Mouse (Mus musculus) heart, embryonic 10.5 days (tissue): ENCODE measurements at regions not wholly inside any gene's neighbourhood (a gene's known extent, or its start where the extent isn't known, plus 50 kb on each side); places are given as distances from the start of the nearest gene placed in this dataset.
A peak's percentile ranks its signal among the peaks of the same experiment; 100 is the strongest.

ENCODE experiments used
- DNase-seq: peaks from one replicate; pipeline ENCODE4 v3.0.0-alpha.2; 2017; ENCODE audit warnings: low spot score
- H3K27ac ChIP-seq: fragments of 300-500 bp; sonication (generic); 2 replicates; pipeline ENCODE4 v1.5.1; 2016; ENCODE audit warnings: mild to moderate bottlenecking
- H3K27me3 ChIP-seq: fragments of 300-500 bp; sonication (generic); 2 replicates; pipeline ENCODE4 v1.6.1; 2016; ENCODE audit warnings: mild to moderate bottlenecking; ENCODE audit not compliant: poor library complexity, insufficient read depth, severe bottlenecking
- H3K36me3 ChIP-seq: fragments of 300-500 bp; sonication (generic); 2 replicates; pipeline ENCODE4 v1.6.1; 2016; ENCODE audit warnings: mild to moderate bottlenecking, moderate library complexity
- H3K4me1 ChIP-seq: fragments of 300-500 bp; sonication (generic); 2 replicates; pipeline ENCODE4 v1.6.1; 2016; ENCODE audit warnings: mild to moderate bottlenecking
- H3K4me3 ChIP-seq: fragments of 300-500 bp; sonication (generic); 2 replicates; pipeline ENCODE4 v1.5.1; 2016; ENCODE audit warnings: mild to moderate bottlenecking, moderate library complexity
- H3K9me3 ChIP-seq: fragments of 300-500 bp; sonication (generic); 2 replicates; pipeline ENCODE4 v1.6.1; 2016; ENCODE audit warnings: mild to moderate bottlenecking, moderate library complexity
- WGBS: fragments of 180-500 bp; shearing (Covaris S2); methylation state at CpG from one replicate; pipeline ENCODE4 v1.1.7; 2016; 5-methylcytosine and 5-hydroxymethylcytosine counted together

GRCm38 (mm10) chr9:62624562-62625044 is 53.0 kb upstream of the Itga11 start:
- H3K36me3 ChIP-seq = no peaks in the 10 kb centered on the region
- WGBS = 73% methylated on average over 8 of the region's 8 CpGs

GRCm38 (mm10) chr9:62627071-62628000 is 50.3 kb upstream of the Itga11 start:
- H3K36me3 ChIP-seq = no peaks in the 10 kb centered on the region
- peaks cover 32% of the 10 kb centered on the region for H3K4me1 ChIP-seq
- H3K9me3 ChIP-seq = no peaks in the 10 kb centered on the region
- no peaks in the 10 kb centered on the region for H3K27me3 ChIP-seq
- no peak for DNase-seq
- WGBS = 48% methylated on average over 6 of the region's 6 CpGs
- no peak overlapping the region for H3K4me3 ChIP-seq
- peak overlapping the region; percentile 56; the same call in 1 of the 2 replicates for H3K27ac ChIP-seq

More at GRCm38 (mm10) chr9:62624562-62625044, 53.0 kb upstream of the Itga11 start:
- Histone ChIP-seq H3K9me3 (no peaks in the 10 kb centered on the region), H3K4me3 (no peak overlapping the region), H3K27me3 (no peaks in the 10 kb centered on the region), H3K27ac (no peak overlapping the region), H3K4me1 (peaks cover 30% of the 10 kb centered on the region)
- no peak for DNase-seq
